Comparison of ENCODE assay signal across 11 mouse cellular contexts in genomic region chr12:85417845-85418244, GRCm38 (mm10). TPM values are rescaled to one million over a fixed set of nuclear protein-coding genes. Genes with fewer than 3 reads are reported as not detected.
A peak's percentile ranks its signal among the peaks of the same experiment; 100 is the strongest.
DNase-seq lines count a peak whose midpoint lies in the region; ATAC-seq and TF ChIP-seq lines count a peak whose summit lies in the region.
"Had no signal": no experiment of that assay in that cellular context is flagged by ENCODE, and none has a peak within 500 bp of the region (broad histone marks: within the 10 kb centered on the region; RNA-seq: fewer than 3 reads in every experiment).

No protein-coding gene starts in this region.

- no peak overlapping the region for H3ac ChIP-seq in myocyte (ENCODE audit: control insufficient read depth, insufficient read length)

- 0 out of 2 replicates have a peak, but pooled peaks cover 7% of the 10 kb centered on the region for H3K4me1 ChIP-seq in heart, embryonic 12.5 days (replicated peaks)
- no peaks in the 10 kb centered on the region for H3K4me1 ChIP-seq in midbrain, embryonic 16.5 days (ENCODE audit: control insufficient read depth, insufficient read depth, low read length)
- H3K4me1 ChIP-seq in intestine, embryonic 15.5 days (replicated peaks): no peaks in the 10 kb centered on the region
- H3K4me1 ChIP-seq: midbrain, embryonic 12.5 days had no signal

- no peak overlapping the region for H3K4me2 ChIP-seq in heart, embryonic 12.5 days
- peak overlapping the region; percentile 14 for H3K4me2 ChIP-seq in myocyte (ENCODE audit: low read depth)
- no peak overlapping the region for H3K4me2 ChIP-seq in midbrain, embryonic 16.5 days (ENCODE audit: low read length)
- no peak overlapping the region for H3K4me2 ChIP-seq in intestine, embryonic 15.5 days (replicated peaks)
- H3K4me2 ChIP-seq: midbrain, embryonic 12.5 days had no signal

- H3K4me3 ChIP-seq in heart, embryonic 12.5 days: no peak overlapping the region
- no peak overlapping the region for H3K4me3 ChIP-seq in myocyte
- no peak overlapping the region for H3K4me3 ChIP-seq in midbrain, embryonic 16.5 days (ENCODE audit: low read depth, low read length)
- no peak overlapping the region for H3K4me3 ChIP-seq in intestine, embryonic 15.5 days (replicated peaks)
- H3K4me3 ChIP-seq: midbrain, embryonic 12.5 days had no signal

- H3K79me2 ChIP-seq in myocyte (ENCODE audit: control insufficient read depth, insufficient read depth): no peaks in the 10 kb centered on the region

- no peaks in the 10 kb centered on the region for H3K36me3 ChIP-seq in heart, embryonic 12.5 days
- no peaks in the 10 kb centered on the region for H3K36me3 ChIP-seq in myocyte (ENCODE audit: control insufficient read depth, insufficient read depth)
- H3K36me3 ChIP-seq in midbrain, embryonic 16.5 days (ENCODE audit: control insufficient read depth, insufficient read depth, low read length): no peaks in the 10 kb centered on the region
- H3K36me3 ChIP-seq in intestine, embryonic 15.5 days: no peaks in the 10 kb centered on the region
- H3K36me3 ChIP-seq: midbrain, embryonic 12.5 days had no signal

- H3K9ac ChIP-seq in heart, embryonic 12.5 days: no peak overlapping the region
- no peak overlapping the region for H3K9ac ChIP-seq in midbrain, embryonic 16.5 days (ENCODE audit: low read depth, low read length)
- H3K9ac ChIP-seq in intestine, embryonic 15.5 days: no peak overlapping the region
- H3K9ac ChIP-seq: midbrain, embryonic 12.5 days had no signal

- H3K9me3 ChIP-seq in heart, embryonic 12.5 days (replicated peaks): 0 out of 2 replicates have a peak, but pooled peaks cover 5% of the 10 kb centered on the region
- no peaks in the 10 kb centered on the region for H3K9me3 ChIP-seq in midbrain, embryonic 16.5 days (replicated peaks; ENCODE audit: control insufficient read depth, low read length, poor library complexity, severe bottlenecking)
- H3K9me3 ChIP-seq in intestine, embryonic 15.5 days: no peaks in the 10 kb centered on the region
- H3K9me3 ChIP-seq: midbrain, embryonic 12.5 days had no signal

- no peak for TF ChIP-seq POLR2A in myocyte (IDR thresholded peaks at IDR 0.05; ENCODE audit: insufficient read length, low read depth)

- no peak overlapping the region for H3K27ac ChIP-seq in heart, embryonic 12.5 days (ENCODE audit: poor library complexity, severe bottlenecking)
- no peak overlapping the region for H3K27ac ChIP-seq in midbrain, embryonic 16.5 days (ENCODE audit: low read length)
- H3K27ac ChIP-seq in intestine, embryonic 15.5 days: no peak overlapping the region
- H3K27ac ChIP-seq: midbrain, embryonic 12.5 days had no signal

- DNase-seq in heart, adult 18-20 months: peak; percentile 55 to 77
- DNase-seq in NIH3T3 (ENCODE audit: low read depth): peak; percentile 24
- no peak for DNase-seq in right cerebral cortex, postnatal 4 days
- DNase-seq: layer of hippocampus, postnatal 36 days; right cerebral cortex, postnatal 14 days had no signal

- no peaks in the 10 kb centered on the region for H3K27me3 ChIP-seq in heart, embryonic 12.5 days (replicated peaks)
- no peaks in the 10 kb centered on the region for H3K27me3 ChIP-seq in myocyte (ENCODE audit: control insufficient read depth, insufficient read depth, insufficient read length)
- H3K27me3 ChIP-seq in midbrain, embryonic 16.5 days (ENCODE audit: control insufficient read depth, insufficient read depth, low read depth, low read length): no peaks in the 10 kb centered on the region
- H3K27me3 ChIP-seq in intestine, embryonic 15.5 days (replicated peaks): no peaks in the 10 kb centered on the region
- H3K27me3 ChIP-seq: midbrain, embryonic 12.5 days had no signal

- no peak for ATAC-seq in heart, embryonic 12.5 days (ENCODE audit: insufficient number of reproducible peaks, low FRiP score)
- ATAC-seq in inflammation-experienced regulatory T-cells, adult 6 months: peak; percentile 77
- ATAC-seq in midbrain, embryonic 16.5 days: no peak
- no peak for ATAC-seq in intestine, embryonic 15.5 days

- 74% methylated on average over 9 of the region's 9 CpGs for WGBS in heart, embryonic 12.5 days
- 90% methylated on average over 9 of the region's 9 CpGs for WGBS in midbrain, embryonic 16.5 days
- WGBS in intestine, embryonic 15.5 days: 77% methylated on average over 9 of the region's 9 CpGs

TF ChIP-seq in myocyte, 11 proteins besides CTCF, POLR2A, EP300 and RAD21:
- TF ChIP-seq CEBPB (IDR thresholded peaks at IDR 0.05; ENCODE audit: insufficient read depth, poor library complexity, severe bottlenecking) (no peak), SRF (IDR thresholded peaks at IDR 0.05; ENCODE audit: control insufficient read depth, insufficient read length, low read depth) (no peak), MYOG (IDR thresholded peaks at IDR 0.05; ENCODE audit: control insufficient read depth in 1 of 3, insufficient read depth in 1 of 3, insufficient read length in 2 of 3, low read depth in 2 of 3) (no peak), MAX (IDR thresholded peaks at IDR 0.05; ENCODE audit: low read depth) (no peak), MYOD1 (IDR thresholded peaks at IDR 0.05; ENCODE audit: control insufficient read depth in 1 of 3, insufficient read length in 2 of 3, low read depth in 2 of 3) (no peak), REST (IDR thresholded peaks at IDR 0.05; ENCODE audit: insufficient read depth, insufficient read length) (no peak), POLR2AphosphoS2 (IDR thresholded peaks at IDR 0.05; ENCODE audit: insufficient read length, low read depth) (no peak), TCF12 (IDR thresholded peaks at IDR 0.05; ENCODE audit: insufficient read depth, poor library complexity, severe bottlenecking) (no peak), TCF3 (IDR thresholded peaks at IDR 0.05; ENCODE audit: insufficient read length, low read depth) (no peak)
TF ChIP-seq in myocyte: peak in this region for 0.

RNA-seq across cellular contexts. Expression of gene Tmed10, which starts 43.2 kb away (rescaled TPM):
- 100 to 1,000 TPM; 168 to 175 TPM for total RNA-seq in heart, adult 18-20 months (2021)
- polyA plus RNA-seq in heart, embryonic 12.5 days (2016; fragmentation: Nextera tagmentation; extraction: Ambion mirVana): 319 and 324 TPM in 2 replicates
- polyA plus RNA-seq in inflammation-experienced regulatory T-cells, adult 6 months (2017; shearing (Covaris generic)): 100 to 1,000 TPM; 186 to 239 (median 213) TPM
- 193 TPM for polyA plus RNA-seq in myocyte (2012; fragmentation: generic; extraction: Trizol)
- 178 and 184 TPM in 2 replicates for polyA plus RNA-seq in midbrain, embryonic 16.5 days (2015; fragmentation: Nextera tagmentation; extraction: Ambion mirVana)
- polyA plus RNA-seq in intestine, embryonic 15.5 days (2015; fragmentation: Nextera tagmentation; extraction: Ambion mirVana): 343 and 345 TPM in 2 replicates

RNA-seq across cellular contexts. Expression of gene Fos, which starts 55.8 kb away (rescaled TPM):
- total RNA-seq in heart, adult 18-20 months (2021): 1 to 10 TPM; 2.1 to 5.4 TPM
- polyA plus RNA-seq in heart, embryonic 12.5 days (2016; fragmentation: Nextera tagmentation; extraction: Ambion mirVana): 5.9 and 8.1 TPM in 2 replicates
- polyA plus RNA-seq in inflammation-experienced regulatory T-cells, adult 6 months (2017; shearing (Covaris generic)): 10 to 100 TPM; 11.0 to 84.6 (median 15.2) TPM
- 3.1 TPM for polyA plus RNA-seq in myocyte (2012; fragmentation: generic; extraction: Trizol)
- polyA plus RNA-seq in midbrain, embryonic 16.5 days (2015; fragmentation: Nextera tagmentation; extraction: Ambion mirVana): 1.8 TPM in 2 replicates
- polyA plus RNA-seq in intestine, embryonic 15.5 days (2015; fragmentation: Nextera tagmentation; extraction: Ambion mirVana): 4.9 and 5.3 TPM in 2 replicates
